Mouse (Mus musculus): ENCODE data around the gene Cisd3.

DNA sequence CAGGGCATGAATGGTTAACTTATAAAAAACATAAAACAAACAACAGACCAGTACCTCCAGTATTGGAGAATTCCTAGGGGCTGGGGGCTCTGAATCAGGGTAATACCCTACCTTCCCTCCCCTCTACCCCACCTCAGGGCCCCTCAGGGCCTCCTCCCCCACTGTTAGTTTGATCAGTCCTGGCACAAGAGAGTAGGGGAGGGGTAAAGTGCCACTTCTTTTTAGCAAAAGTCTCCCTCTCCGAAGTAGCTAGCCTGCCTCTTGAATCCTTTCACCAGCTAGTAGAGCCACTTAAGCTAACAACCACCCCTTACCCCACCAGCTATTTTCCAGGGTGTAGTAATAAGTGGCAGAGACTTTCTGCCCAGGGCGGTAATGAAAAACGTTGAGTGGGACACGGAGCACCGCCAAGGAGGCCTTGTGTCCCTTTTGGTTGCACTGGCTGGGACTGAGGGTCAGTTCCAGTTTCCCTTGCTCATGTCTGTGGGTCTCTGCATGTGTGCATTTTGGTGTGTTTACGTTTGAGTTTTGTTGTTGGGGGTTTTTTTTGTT is 3.0 kb upstream of the Cisd3 start:
- TF ChIP-seq CTCF (IDR thresholded peaks at IDR 0.05; ENCODE audit: extremely low read depth, insufficient read depth, low read length) (no peak), POLR2A (IDR thresholded peaks at IDR 0.05; ENCODE audit: extremely low read depth, insufficient read depth, low read length) (no peak)
